Mouse (Mus musculus) heart, postnatal 4 days (tissue): ENCODE data around the gene Ngrn. TPM values are rescaled to one million over a fixed set of nuclear protein-coding genes. Genes with fewer than 3 reads are reported as not detected.
A peak's percentile ranks its signal among the peaks of the same experiment; 100 is the strongest.

Source experiments
- DNase-seq: peaks from one replicate; pipeline ENCODE4 v3.0.0; 2021
- total RNA-seq, 2 experiments: library from RNA; stranded (reverse); gene quantifications; 2 replicates each; pipeline ENCODE4 v1.2.3; 2021

The Ngrn gene
- 10 to 100 TPM; 23.5 to 24.8 TPM for total RNA-seq

DNA sequence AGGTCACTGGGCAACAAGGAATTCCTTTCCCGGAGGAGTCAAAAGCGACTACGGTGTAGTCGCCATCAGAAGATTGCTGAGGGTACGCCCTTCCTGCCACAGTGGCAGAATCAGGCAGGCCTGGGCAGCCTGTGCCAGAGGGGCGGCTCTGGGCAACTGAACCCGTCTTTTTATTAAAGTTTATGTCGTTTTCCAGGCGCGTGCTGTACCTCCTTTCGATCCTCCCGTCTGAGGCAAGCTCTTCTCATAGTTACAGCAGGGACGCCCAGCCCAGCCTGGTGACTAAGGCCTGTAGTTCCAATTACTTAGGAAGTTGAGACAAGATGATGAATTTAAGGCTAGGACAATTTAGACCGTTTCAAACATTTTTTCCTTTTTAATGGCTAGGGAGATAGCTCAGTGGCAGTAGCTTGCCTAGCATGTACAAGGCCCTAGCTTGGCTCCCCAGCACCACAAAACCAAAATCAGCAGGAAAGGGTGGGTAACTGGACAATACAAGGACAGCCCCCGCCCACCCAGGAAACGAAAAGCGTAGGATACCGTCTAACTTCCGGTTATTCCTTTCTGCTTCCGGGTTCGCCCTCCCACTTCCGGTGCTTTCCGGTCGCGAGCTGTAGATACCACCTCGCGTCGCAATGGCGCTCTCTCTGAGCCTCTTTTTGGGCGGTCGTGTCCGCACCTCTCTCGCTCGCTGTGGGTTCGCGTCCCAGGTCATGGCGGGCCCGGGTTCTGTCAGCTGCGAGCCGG lies at the start of gene Ngrn:
TSS of gene Ngrn (plus strand) at position 591 of the 747 bp plus-strand sequence.
- DNase-seq, result peak; percentile 87

DNA sequence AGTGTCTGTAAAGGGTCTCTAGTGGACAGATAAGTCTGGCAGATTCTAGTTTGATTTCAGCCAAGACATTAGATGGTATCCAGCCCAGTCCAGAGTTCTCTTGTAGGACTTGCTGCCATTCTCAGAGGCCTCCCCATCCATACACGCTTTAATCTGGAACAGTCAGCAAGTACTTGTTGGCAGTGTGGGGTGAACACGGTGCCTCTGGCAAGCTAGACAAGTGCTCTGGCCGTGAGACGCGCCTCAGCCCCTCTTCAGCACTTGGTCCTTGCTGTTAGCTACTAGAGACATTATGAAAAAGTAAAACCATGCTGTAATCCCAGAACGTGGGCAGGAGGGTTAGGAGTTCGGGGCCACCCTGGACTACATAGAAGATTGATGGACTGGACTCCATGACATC lies 47.4 kb upstream of the Ngrn start:
- DNase-seq, result no peak

DNA sequence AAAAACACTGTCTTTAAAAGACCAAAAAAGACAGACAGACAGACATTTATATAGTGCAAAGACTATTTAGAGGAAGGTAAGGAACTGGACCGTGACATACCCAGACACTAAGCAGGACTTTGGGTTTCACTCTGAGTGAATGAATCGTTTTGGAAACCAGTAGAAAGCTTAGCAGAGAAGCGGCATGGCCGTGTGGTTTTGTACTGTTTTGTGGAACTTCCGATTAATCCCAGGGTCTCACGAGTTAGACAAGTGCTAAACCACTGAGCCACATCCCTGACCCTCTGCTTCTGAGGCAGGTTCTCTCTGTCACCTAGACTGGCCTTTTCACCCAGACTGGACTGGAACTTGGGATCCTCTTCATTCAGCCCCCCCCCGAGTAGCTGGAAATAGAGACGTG lies 46.6 kb upstream of the Ngrn start:
- no peak for DNase-seq

DNA sequence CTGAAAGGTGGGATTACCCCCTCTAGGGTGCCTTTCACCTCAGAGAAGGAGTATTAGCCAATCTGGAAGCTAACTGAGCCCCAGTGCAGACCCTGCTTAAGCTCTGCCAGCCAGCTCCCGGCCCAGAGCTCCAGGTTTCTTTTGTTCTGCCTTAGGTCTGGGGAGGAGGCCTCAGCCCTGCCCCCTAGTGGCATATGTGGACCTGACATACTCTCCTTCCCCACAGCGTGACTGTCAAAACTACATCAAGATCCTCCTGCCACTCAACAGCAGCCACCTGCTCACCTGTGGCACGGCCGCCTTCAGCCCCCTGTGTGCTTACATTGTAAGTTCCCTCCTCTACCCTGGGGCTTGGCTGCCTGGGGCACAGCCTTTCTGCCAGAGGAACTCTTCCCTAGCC lies 45.6 kb upstream of the Ngrn start:
- peak; percentile 85 for DNase-seq

DNA sequence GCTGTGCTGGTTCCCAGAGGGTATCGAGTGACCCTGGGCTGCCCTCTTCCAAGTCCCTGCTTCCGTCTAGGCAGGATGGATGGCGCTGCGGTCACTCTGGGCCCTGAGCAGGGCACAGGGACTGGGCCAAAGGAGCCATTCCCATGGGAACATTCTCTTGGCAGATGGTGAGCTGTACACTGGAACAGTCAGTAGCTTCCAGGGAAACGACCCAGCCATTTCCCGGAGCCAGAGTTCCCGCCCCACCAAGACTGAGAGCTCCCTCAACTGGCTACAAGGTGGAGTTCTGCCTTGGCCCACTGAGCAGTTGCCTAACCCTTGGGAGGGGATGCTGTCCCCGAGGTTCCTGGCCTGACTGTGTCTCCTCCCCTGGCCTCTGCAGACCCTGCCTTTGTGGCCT lies 44.4 kb upstream of the Ngrn start:
- peak; percentile 57 for DNase-seq

DNA sequence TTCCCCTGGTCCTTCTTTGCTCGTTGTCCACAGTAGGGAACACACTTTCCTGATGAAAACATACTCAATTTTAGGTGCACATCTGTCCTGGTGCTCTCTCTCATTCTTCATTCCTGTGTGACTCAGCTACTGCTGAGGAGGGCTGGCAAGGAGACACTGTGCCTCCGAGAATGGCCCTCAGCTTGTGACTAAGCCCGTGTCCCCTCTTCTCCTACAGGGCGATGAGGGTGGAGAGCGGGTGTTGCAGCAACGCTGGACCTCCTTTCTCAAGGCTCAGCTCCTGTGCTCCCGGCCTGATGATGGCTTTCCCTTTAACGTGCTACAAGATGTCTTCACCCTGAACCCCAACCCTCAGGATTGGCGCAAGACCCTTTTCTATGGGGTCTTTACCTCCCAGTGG lies 42.3 kb upstream of the Ngrn start:
- DNase-seq, result no peak

DNA sequence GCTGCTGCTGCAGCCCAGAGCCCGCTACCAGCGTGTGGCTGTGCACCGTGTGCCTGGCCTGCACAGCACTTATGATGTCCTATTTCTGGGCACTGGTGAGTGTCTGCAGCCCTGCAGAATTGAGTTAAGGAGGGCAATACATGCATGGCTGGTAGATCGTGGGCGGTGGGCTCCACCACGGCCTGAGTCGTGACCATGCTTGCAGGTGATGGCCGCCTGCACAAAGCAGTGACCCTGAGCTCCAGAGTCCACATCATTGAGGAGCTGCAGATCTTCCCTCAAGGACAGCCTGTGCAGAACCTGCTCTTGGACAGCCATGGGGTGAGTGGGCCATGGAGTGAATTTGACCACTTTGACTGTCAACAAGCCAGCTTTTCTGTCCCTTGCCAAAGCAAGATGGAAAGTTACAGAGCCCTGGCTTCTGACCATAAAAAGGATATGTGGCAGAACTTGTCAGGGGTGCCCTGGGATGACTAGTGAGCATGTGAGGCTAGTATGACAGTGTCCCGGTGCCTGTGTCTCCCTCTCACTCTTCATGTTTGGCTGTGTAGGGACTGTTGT lies 40.7 kb upstream of the Ngrn start:
- no peak for DNase-seq

DNA sequence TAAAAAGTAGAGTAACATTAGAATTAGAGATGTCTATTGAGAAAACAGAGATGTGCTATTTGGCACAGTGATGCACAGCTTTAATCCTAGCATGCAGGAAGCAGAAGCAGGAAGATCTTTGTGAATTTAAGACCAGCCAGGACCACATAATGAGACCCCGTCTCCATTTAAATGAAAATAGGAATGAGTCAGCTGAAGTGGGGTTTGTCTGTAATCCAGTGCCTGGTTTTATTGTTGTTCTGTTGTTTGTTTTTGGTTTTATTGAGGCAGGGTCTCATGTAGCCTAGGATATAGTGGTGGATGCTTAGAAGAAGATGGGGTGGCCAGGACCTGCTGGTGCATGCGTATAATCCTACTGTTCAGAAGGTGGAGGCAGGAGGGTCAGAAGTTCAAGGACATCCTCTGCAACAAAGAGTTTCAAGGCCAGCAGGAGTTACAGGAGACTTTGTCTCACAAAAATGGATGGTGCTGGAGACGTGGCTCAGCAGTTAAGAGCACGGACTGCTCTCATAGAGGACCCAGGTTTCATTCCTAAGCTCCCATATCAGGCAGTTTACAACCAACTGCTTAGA lies 39.8 kb upstream of the Ngrn start:
- DNase-seq, result no peak

DNA sequence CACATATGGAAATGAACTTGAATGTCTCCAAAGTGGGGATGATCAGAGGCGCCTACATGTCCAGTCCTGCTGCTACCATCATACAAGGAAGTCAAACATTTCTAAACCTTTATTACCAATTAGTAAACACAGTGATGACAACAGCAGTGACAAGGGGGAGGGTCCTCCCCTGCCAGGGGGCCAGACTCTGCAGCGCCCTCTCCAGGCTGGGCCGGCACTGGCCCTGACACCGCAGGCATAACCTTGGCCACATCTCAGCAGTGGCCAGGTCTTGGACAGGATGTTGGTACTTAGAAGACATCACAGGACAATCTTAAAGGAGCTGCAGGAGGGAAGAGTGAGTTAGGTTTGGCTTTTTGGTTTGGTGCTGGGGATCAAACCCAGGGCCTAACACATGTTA lies 34.0 kb upstream of the Ngrn start:
- no peak for DNase-seq

DNA sequence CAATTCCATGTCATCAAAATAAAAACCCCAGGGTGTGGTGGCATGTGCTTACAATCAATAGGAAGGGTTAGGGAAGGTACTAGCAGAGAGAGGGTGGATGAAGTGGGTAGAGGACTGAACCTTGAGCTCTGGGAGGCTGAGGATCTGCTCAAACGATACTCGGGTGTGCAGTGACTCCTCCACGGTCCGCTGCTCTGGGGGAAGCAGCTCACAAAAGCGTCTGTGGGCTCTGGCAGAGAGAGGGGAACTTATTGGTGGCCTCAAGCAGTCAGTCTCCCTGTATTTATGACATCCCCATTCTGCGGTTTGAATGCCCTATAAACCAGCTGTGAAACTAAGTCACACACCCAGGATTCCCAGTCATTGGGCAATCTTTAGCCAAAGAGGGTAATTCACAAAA lies 30.8 kb upstream of the Ngrn start:
- DNase-seq, result no peak

DNA sequence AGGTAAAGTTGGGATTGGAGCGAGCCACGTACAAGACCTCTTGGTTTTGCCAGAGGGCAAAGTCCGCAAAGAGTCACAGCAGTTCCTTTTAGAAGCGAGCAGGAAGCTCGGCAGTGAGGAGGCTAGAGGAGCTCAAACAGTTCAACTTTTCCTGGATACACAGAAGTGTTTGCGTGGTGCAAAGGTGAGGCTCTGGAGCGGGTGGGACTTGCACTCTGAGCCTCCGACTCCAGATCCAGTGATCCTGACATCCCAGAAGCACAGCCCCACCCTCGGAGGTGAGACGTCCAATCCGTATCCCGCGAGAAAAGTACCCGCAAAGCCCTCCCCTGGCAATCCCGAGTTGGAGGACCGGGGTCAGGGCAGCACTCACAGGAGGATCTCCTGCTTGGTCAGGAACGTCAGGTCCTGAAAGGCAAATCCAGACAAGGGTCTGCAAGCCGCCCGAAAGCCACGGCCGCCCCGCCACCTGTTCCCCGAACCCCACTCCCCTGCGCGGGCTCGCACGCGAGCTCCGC lies 29.0 kb upstream of the Ngrn start:
- no peak for DNase-seq

DNA sequence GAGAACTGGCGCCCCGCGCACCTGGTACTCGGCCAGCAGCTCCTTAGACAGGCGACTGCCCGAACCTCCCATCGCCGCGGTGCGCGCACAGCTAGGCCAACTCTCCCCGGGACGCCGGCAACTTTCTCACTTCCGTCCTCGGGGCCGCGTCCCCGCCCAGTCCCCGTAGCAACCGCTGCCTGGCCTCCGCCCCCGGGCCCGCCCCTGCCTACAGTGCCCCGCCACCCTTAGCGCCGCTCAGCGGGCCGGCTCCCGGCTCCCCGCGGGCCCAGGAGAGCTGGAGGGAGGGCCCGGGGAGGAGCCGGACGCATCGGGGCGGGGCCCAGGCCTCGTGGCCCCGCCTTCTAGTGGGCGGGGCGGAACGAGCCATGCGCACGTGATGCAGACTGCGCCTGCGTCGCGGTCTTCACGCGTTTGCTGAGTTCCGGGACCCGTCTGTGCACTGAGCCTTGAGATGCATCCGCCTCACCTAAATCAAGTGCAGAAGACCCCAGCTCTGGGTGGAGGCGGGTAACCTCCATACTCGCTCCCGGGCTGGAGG lies 28.5 kb upstream of the Ngrn start, which contains the start of the genes Cib1 and Gdpgp1:
TSS of gene Cib1 (minus strand) at position 325 of the 541 bp plus-strand sequence.
TSS of gene Gdpgp1 (plus strand) at position 377 of the 541 bp plus-strand sequence.
- DNase-seq, result peak; percentile 97

DNA sequence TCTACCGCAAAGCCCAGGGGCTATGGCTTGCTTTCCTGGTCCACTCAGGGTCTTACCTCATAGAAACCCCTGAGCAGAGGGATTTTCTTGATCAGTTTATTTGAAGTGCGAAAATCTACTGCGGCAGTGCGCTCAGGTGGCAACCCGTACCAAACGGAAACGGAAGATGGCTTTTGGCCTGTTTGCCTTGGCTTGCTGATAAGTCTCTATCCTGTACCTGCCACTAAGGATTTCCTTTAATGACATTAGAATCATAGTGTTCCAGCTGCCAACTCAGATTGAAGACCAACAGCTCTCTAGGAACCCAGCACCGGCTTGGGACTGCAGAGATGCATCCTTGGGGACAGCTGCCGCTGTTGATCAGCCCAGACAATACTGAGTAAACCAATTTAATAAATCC lies 27.2 kb upstream of the Ngrn start:
- no peak for DNase-seq

DNA sequence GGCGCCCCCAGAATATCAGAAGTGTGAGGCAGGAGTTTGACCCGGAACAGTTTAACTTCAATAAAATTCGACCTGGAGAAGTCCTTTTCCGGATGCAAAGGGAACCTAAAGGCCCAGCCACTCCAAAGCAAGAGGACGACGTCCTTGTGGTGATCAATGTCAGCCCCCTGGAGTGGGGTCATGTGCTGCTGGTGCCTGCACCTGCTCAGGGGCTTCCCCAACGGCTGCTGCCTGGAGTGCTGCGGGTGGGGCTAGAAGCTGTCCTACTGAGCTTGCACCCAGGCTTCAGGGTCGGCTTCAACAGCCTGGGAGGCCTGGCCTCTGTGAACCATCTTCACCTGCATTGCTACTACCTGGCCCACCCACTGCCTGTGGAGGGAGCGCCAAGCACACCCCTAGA lies 22.5 kb upstream of the Ngrn start:
- no peak for DNase-seq

DNA sequence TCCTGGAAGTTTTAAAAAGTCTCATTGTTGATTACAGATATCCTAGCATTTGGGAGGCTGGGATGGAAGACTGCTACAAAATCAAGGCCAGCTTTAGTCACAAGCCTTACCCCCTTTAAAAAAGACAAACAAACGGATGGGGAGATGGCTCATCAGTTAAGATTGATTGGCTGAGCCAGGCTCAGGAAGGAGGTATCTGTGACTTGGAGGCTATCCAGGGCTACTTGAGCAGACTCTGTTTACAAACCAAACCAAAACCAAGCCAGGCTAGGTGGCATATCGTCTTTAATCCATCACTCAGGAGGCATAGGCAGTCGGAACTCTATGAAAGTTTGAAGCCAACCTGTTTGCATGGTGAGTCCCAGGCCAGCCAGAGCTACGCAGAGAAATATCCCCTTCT lies 19.4 kb upstream of the Ngrn start:
- no peak for DNase-seq

DNA sequence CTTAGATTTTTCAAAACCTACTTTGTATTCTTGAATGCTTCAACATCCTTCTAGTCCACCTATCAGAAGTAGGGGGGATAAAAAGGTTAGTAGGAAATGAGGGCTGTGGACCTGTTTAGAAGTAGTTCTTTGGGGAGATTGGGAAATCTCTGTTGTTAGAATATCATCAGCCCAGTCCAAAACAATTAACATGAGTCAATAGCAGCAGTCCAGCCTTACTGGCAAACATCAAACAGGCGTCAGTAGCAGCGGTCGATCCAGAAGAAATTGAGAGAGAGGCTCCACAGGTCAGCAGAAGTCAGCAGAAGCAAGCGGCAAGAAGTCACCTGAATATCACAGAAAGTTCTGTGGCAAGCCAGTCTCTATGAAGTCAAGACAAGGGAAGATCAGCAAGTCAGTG lies 16.2 kb upstream of the Ngrn start:
- DNase-seq, result no peak

DNA sequence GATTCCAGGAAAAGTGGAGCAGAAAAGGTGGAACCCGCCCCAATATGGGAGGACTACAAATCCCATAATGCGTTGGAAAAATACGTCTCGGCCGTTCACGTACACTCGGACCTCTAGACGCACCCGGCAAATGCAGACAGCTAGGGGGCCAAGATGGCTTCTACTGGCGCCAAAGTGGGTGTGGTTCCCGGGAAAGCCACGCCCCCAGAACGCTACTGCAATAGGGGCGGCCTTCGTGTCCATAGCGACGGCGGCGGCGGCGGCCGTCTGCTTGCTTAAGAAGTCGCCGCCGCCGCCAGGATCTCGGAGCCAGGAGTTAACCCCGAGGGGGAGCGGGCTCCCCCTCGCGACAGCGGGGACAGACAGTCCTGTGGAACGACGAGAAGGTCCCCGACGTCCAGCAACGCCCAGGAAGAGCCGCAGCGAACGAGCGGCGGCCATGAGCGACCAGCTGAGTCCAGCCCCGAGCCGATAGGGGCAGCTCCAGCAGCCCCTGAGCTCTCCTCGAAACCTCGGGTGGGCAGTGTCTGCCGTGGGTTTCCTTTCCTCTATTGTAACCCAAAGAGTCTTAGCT lies 14.8 kb upstream of the Ngrn start, which contains the start of gene Ttll13:
TSS of gene Ttll13 (plus strand) at position 229 of the 574 bp plus-strand sequence.
- DNase-seq, result peak; percentile 98

DNA sequence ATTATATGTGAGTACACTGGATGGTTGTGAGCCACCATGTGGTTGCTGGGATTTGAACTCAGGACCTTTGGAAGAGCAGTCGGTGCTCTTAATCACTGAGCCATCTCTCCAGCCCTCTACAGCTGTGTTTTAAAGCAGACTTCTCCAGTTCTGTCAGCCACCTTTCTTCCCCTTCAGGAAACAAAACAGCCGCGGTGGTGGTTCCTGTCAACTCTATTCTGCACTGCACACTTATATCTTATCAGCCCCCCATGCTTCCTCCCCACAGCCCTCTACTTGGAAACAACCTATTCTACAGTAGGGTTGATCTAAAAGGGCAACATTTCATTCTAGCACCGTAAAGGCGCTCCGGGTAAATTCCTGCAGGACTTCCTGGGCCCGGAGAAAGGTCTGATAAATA lies 14.2 kb upstream of the Ngrn start:
- no peak for DNase-seq

DNA sequence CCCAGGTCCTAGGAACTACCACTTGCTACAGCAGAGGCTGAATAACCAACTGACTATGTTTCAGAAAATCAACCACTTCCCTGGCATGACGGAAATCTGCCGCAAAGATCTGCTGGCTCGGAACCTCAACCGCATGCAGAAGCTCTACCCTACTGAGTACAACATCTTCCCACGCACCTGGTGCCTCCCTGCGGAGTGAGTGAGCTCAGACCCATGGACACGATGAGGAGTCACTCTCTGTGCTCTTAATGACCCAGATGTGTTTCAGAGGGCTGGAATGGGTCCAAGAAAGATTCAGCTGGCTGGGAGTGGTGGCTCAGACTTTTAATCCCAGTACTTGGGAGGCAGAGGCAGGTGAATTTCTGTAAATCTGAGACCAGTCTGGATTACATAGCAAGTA lies 8.6 kb upstream of the Ngrn start:
- no peak for DNase-seq

DNA sequence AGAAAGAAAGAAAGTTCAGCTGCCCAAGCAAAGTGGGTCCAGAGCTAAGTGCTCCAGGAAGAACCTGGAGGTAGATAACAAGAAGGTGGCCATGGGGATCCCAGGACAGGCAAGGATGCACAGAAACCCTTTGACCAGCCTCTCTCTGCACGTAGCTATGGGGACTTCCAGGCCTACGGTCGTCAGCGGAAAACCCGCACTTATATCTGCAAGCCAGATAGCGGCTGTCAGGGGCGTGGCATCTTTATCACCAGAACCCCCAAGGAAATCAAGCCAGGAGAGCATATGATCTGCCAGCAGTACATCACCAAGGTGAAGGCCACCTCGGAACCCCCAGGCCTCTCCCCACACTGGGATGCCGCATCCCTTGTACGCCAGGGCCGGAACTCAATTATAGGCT lies 8.1 kb upstream of the Ngrn start:
- no peak for DNase-seq

DNA sequence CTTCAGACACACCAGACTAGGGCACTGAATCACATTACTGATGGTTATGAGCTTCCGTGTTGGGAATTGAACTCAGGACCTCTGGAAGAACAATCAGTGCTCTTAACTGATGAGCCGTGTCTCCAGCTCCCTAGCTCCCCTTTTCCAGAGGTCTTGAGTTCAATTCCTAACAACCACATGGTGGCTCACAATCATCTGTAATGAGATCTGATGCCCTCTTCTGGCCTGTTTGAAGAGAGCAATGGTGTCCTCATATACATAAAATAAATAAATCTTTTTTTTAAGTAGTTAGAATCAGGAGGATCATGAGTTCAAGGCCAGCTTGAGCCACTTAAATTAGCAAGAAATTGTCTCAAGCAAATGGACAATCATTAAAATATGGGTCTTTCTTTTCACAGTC lies 5.0 kb upstream of the Ngrn start:
- no peak for DNase-seq

DNA sequence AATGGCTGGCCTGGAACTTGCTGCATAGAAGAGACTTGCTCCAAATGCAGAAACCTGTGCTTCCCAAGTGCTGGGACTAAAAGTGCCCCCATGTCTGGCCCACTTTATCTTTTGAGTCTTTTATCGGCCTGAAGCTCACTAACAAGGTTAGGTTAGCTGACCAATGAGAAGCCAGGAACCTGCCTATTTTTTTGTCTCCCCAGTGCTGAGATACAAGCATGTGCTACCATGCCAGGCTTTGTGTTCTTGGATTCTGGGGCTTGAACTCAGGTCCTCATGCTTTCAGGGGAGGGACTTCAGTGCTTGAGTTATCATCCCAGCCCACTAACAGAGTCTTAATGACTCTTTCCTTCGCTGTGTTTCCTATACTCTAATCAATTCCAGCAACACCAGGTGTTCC lies 3.3 kb upstream of the Ngrn start:
- DNase-seq, result no peak

DNA sequence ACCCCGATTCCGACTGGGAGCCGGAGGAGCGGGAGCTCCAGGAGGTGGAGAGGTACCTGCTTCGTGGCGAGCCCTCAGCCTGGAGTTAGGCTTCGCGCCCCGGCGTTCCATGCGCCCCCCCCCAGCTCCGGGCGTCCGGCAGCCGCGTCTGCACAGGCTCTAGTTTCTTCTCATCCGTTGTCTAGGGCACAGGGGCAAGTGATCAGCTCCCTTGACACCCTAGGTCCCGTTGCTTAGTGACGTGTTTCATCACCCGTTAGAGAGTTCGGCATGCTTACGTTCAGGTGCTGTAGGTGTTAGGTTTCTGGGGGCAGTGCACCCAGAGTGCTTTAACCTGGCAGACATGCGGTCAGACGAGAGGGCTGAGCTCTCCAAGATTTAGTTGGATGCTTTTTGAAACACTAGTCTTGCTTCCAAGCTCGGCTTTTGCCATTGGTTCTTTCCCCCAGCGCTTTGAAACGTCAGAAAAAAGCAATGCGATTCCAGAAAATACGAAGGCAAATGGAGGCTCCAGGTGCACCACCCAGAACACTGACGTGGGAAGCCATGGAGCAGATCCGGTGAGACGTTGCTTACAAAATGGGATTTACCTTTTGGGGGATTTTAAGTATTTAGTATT lies 466 bp downstream of the Ngrn start:
- DNase-seq, result no peak
